Mouse (Mus musculus) heart, embryonic 13.5 days (tissue): Measurements from ENCODE around the gene Csrnp3. TPM values are rescaled to one million over a fixed set of nuclear protein-coding genes. Genes with fewer than 3 reads are reported as not detected.

Source experiments
- polyA plus RNA-seq: library from polyadenylated mRNA; unstranded; fragments of >200 nt; fragmentation: Nextera tagmentation; extraction: Ambion mirVana; gene quantifications from 2 replicates; pipeline ENCODE4 v1.2.1, GENCODE M21; 2015

Gene Csrnp3
- polyA plus RNA-seq, 1 experiment from 2014 or later = 0.37 TPM

Other genes with a start within 250 kb of the Csrnp3 start
- 0.92 and 1.0 TPM in 2 replicates for gene Scn2a, start 225.0 kb upstream of the Csrnp3 start, polyA plus RNA-seq